Mouse (Mus musculus): ENCODE results near the gene Gaa. TPM values are rescaled to one million over a fixed set of nuclear protein-coding genes. Genes with fewer than 3 reads are reported as not detected.

The Gaa gene
- total and polyA plus RNA-seq, 3 experiments = 89.3 to 165 (median 102) TPM

DNA sequence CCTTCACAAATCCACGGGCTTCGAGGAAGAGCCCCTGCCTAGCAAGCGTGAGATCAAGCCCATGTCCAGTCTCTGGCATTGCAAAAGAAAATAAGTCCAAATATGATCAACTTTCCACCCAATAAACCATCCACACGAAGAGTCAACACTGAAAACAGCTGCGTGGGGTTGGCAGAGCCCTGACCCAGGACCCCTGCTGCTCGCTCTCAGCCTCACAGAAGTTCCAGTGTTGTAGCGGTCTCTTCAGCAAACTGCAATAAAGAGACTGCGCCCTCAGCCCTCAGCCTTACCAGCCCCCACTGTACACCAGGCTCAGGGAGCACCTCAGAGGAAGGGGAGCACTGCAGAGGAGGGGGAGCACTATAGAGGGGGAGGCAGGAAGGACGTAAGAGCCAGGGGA lies 42.1 kb upstream of the Gaa start:
- Histone ChIP-seq H3K79me2 (replicated peaks; ENCODE audit: control insufficient read depth, insufficient read depth, low read length) (no peaks in the 10 kb centered on the region), H3K4me1 (ENCODE audit: control insufficient read depth, insufficient read depth, low read length) (no peaks in the 10 kb centered on the region; the same call in 1 of the 2 replicates), H3K9ac (ENCODE audit: low read depth, low read length) (no peak overlapping the region), H3K27me3 (ENCODE audit: control insufficient read depth, insufficient read depth, low read length) (no peaks in the 10 kb centered on the region), H3K4me3 (no peak overlapping the region), H3K36me3 (ENCODE audit: control insufficient read depth, insufficient read depth, low read length) (no peaks in the 10 kb centered on the region), H3K27ac (no peak overlapping the region)
- DNase-seq = no peak
- TF ChIP-seq EP300 (IDR thresholded peaks at IDR 0.05; ENCODE audit: insufficient read depth, low read depth, low read length) = no peak
- TF ChIP-seq CTCF (IDR thresholded peaks at IDR 0.05) = no peak
- no peak for TF ChIP-seq POLR2A (IDR thresholded peaks at IDR 0.05; ENCODE audit: insufficient read depth, low read depth, low read length)
- intact Hi-C loops (cut with DNase I) = no loop called here
- WGBS = 87% methylated on average over 9 of the region's 9 CpGs

DNA sequence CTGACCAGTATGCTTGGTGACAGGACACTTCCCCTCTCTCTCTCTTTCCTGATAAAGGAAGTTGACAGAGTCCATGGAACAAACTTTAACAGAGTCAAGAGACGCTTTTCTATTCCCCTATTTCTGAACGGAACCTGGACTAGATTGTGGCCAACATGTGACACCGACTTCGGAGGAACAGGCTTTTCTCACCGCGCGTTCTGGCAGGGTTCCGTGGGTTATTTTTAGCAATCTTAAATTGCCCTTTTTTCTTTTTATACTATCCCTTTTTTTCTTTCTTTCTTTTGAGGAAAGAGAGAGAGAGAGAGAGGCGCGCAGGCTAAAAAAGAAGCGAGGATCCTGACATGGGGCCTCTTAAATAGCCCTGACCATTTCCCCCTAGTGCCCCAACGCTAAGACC lies 40.1 kb upstream of the Gaa start:
- Histone ChIP-seq H3K4me3 (peak overlapping the region; percentile 93), H3K36me3 (ENCODE audit: control insufficient read depth, insufficient read depth, low read length) (no peaks in the 10 kb centered on the region), H3K27me3 (ENCODE audit: control insufficient read depth, insufficient read depth, low read length) (no peaks in the 10 kb centered on the region), H3K27ac (peak overlapping the region; percentile 77), H3K9ac (ENCODE audit: low read depth, low read length) (peak overlapping the region; percentile 91), H3K79me2 (replicated peaks; ENCODE audit: control insufficient read depth, insufficient read depth, low read length) (no peaks in the 10 kb centered on the region), H3K4me1 (ENCODE audit: control insufficient read depth, insufficient read depth, low read length) (no peaks in the 10 kb centered on the region)
- no peak for TF ChIP-seq EP300 (IDR thresholded peaks at IDR 0.05; ENCODE audit: insufficient read depth, low read depth, low read length)
- no peak for TF ChIP-seq POLR2A (IDR thresholded peaks at IDR 0.05; ENCODE audit: insufficient read depth, low read depth, low read length)
- no peak for TF ChIP-seq CTCF (IDR thresholded peaks at IDR 0.05)
- DNase-seq = no peak
- intact Hi-C loops (cut with DNase I) = no loop called here
- WGBS = 2% methylated on average over 12 of the region's 12 CpGs

DNA sequence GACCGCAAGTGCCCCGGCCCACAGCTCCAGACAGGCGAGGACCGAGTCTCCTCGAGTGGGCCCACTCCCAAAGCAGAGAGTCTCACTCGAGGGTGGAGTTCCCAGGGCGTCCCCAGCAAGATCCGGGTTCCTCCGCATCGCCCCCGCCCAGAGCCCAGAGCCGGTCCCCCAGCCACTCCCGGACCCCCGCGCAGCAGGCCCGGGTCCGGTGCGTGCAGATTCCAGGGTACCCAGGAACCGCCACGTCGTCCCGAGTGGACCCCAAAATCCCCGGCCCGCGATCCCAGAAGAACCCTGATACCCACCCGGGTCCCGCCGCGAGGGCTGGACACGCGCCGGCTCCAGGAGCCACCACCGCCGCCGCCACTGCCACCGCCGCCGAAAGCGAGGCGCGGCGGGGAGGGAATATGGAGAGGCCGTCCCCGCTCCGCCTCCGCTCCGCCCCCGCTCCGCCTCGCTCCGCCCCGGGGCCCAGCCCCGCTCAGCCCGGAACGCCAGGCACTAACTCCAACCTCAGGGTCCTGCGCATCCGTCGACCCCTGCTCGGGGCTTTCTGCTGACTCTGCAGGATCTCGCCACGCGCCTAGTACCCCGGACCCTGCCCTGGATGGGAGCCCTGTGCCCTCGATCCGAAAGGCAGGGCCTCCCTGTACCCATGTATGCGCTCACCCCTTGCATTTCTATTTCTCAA lies 39.5 kb upstream of the Gaa start, which contains the start of the genes Tbc1d16 and Ccdc40:
Tbc1d16 (minus strand) TSS at position 409 of the 691 bp plus-strand sequence.
Ccdc40 (plus strand) TSS at position 482 of the 691 bp plus-strand sequence.
- Histone ChIP-seq H3K9ac (ENCODE audit: low read depth, low read length) (peak within 1 kb of the TSS; percentile 91), H3K79me2 (replicated peaks; ENCODE audit: control insufficient read depth, insufficient read depth, low read length) (no peaks in the 10 kb centered on the region), H3K4me1 (ENCODE audit: control insufficient read depth, insufficient read depth, low read length) (no peaks in the 10 kb centered on the region), H3K27me3 (ENCODE audit: control insufficient read depth, insufficient read depth, low read length) (no peaks in the 10 kb centered on the region), H3K36me3 (ENCODE audit: control insufficient read depth, insufficient read depth, low read length) (no peaks in the 10 kb centered on the region), H3K27ac (peak within 1 kb of the TSS; percentile 77), H3K4me3 (peak within 1 kb of the TSS; percentile 93)
- peak; percentile 86 to 89 for DNase-seq
- intact Hi-C loops (cut with DNase I) = no loop called here
- TF ChIP-seq CTCF (IDR thresholded peaks at IDR 0.05) (no peak), POLR2A (IDR thresholded peaks at IDR 0.05; ENCODE audit: insufficient read depth, low read depth, low read length) (peak; percentile 54; the same call in 1 of the 2 replicates), EP300 (IDR thresholded peaks at IDR 0.05; ENCODE audit: insufficient read depth, low read depth, low read length) (no peak)
- 1% methylated on average over 58 of the region's 66 CpGs for WGBS

DNA sequence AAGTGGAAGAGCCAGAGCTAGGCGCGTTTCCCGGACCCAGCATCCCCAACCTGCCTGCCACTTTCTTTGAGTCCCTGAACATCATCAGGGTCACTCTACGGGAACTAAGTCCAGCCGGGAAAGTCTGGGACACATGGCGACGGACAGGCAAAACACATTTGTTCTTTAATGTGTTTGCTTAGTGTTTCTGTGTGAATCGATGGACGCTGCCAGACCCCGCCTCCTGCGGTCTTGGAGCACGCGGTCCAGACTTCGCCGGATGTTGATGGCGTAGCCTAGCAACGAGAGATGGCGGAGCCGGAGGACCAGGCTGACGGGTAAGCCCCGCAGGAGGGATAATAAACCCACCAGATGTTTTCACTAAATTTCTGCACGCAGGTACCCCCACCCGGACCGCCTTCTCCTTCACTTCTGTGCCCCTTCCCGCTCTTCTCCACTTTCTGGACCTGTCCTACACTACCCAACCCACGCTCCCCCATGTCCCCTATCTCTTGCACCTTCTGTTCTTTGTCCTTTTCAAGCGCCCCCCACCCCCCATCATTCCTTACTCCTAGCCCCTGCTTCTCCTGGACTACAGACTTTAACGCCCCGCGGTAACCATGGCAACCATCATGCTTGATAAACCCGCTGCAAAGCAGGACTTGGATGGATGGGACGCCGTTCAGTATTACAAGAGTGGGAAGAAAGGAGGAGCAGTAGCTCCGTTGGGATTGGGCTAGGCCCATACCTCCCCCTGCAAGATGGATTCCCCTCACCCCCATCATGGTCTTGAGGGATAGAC lies 38.7 kb upstream of the Gaa start:
- Histone ChIP-seq H3K36me3 (ENCODE audit: control insufficient read depth, insufficient read depth, low read length) (no peaks in the 10 kb centered on the region), H3K27me3 (ENCODE audit: control insufficient read depth, insufficient read depth, low read length) (no peaks in the 10 kb centered on the region), H3K4me3 (peak overlapping the region; percentile 93), H3K79me2 (replicated peaks; ENCODE audit: control insufficient read depth, insufficient read depth, low read length) (no peaks in the 10 kb centered on the region), H3K4me1 (ENCODE audit: control insufficient read depth, insufficient read depth, low read length) (no peaks in the 10 kb centered on the region), H3K27ac (no peak overlapping the region), H3K9ac (ENCODE audit: low read depth, low read length) (no peak overlapping the region)
- TF ChIP-seq CTCF (IDR thresholded peaks at IDR 0.05) (no peak), EP300 (IDR thresholded peaks at IDR 0.05; ENCODE audit: insufficient read depth, low read depth, low read length) (no peak)
- peak; percentile 82 to 85 for DNase-seq
- intact Hi-C loops (cut with DNase I) = no loop called here
- WGBS = 2% methylated on average over 34 of the region's 34 CpGs

DNA sequence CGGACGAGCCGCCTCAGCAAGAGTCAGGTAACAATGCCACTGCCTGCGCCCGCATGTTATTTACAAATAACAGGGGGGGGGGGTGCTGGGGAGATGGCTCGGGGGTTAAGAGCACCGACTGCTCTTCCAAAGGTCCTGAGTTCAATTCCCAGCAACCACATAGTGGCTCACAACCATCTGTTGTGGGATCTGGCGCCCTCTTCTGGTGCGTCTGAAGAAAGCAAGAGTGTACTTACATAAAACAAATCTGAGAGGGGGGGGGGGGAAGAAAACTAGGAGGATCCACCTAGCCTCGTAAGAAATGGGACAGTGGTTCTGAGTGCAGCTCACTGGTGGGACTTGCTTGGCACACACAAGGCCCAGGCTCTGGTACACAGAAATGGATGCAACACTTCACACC lies 32.9 kb upstream of the Gaa start:
- TF ChIP-seq EP300 (IDR thresholded peaks at IDR 0.05; ENCODE audit: insufficient read depth, low read depth, low read length) (no peak), CTCF (IDR thresholded peaks at IDR 0.05) (peak; percentile 16; the same call in 1 of the 2 replicates)
- Histone ChIP-seq H3K79me2 (replicated peaks; ENCODE audit: control insufficient read depth, insufficient read depth, low read length) (no peaks in the 10 kb centered on the region), H3K27ac (no peak overlapping the region), H3K36me3 (ENCODE audit: control insufficient read depth, insufficient read depth, low read length) (no peaks in the 10 kb centered on the region), H3K4me3 (no peak overlapping the region), H3K27me3 (ENCODE audit: control insufficient read depth, insufficient read depth, low read length) (no peaks in the 10 kb centered on the region), H3K9ac (ENCODE audit: low read depth, low read length) (no peak overlapping the region), H3K4me1 (ENCODE audit: control insufficient read depth, insufficient read depth, low read length) (peaks cover 2% of the 10 kb centered on the region)
- 91% methylated on average over 10 of the region's 10 CpGs for WGBS
- no peak for DNase-seq
- intact Hi-C loops (cut with DNase I) = loop anchor here (2.0 kb wide), 1 partner anchor 28 kb away; no protein-coding TSS in a partner anchor

DNA sequence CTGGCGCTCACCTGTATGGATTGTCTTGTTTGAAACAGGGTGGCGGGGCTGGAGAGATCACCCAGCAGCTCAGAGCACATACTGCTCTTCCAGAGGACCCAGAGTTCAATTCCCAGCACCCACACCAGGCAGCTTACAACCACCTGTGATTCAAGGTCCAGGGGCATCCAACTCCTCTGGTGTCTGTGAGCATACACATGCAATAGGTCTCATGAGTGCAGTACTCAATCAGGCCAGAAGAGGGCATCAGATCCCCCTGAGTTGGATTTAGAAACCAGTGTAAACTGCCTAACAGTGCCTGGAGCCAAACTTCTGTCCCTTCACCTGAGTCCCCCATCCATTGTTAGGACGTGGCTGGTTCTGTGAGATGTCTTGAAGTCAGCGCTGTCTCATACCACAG lies 32.1 kb upstream of the Gaa start:
- Histone ChIP-seq H3K36me3 (ENCODE audit: control insufficient read depth, insufficient read depth, low read length) (no peaks in the 10 kb centered on the region), H3K27ac (no peak overlapping the region), H3K4me3 (no peak overlapping the region), H3K79me2 (replicated peaks; ENCODE audit: control insufficient read depth, insufficient read depth, low read length) (no peaks in the 10 kb centered on the region), H3K27me3 (ENCODE audit: control insufficient read depth, insufficient read depth, low read length) (no peaks in the 10 kb centered on the region), H3K9ac (ENCODE audit: low read depth, low read length) (no peak overlapping the region), H3K4me1 (ENCODE audit: control insufficient read depth, insufficient read depth, low read length) (peaks cover 2% of the 10 kb centered on the region)
- DNase-seq = peak; percentile 28 to 52
- WGBS = 89% methylated on average over 4 of the region's 4 CpGs
- TF ChIP-seq EP300 (IDR thresholded peaks at IDR 0.05; ENCODE audit: insufficient read depth, low read depth, low read length) (no peak), CTCF (IDR thresholded peaks at IDR 0.05) (peak; percentile 76), POLR2A (IDR thresholded peaks at IDR 0.05; ENCODE audit: insufficient read depth, low read depth, low read length) (no peak)
- intact Hi-C loops (cut with DNase I) = loop anchor here (2.0 kb wide), 1 partner anchor 29 kb away; no protein-coding TSS in a partner anchor

All from heart, adult 2 months (tissue).